Mouse (Mus musculus) layer of hippocampus, adult 2 months (tissue): Measurements from ENCODE around the gene Gcnt1. TPM values are rescaled to one million over a fixed set of nuclear protein-coding genes. Genes with fewer than 3 reads are reported as not detected.

ENCODE experiments used
- DNase-seq, 2 experiments: peaks; one replicate each; pipeline ENCODE4 v3.0.0; 2022; ENCODE audit warnings: low spot score in 2 of 2
- H3K27ac ChIP-seq: fragments of 200-600 bp; 2 replicates; pipeline ENCODE4 v1.8.1; 2022
- H3K4me3 ChIP-seq: fragments of 200-600 bp; 2 replicates; pipeline ENCODE4 v1.8.1; 2022; ENCODE audit warnings: mild to moderate bottlenecking
- CTCF ChIP-seq: fragments of 200-600 bp; conservative IDR thresholded peaks from 2 replicates; pipeline ENCODE4 v1.8.1; 2022; ENCODE audit warnings: antibody characterized with exemption, mild to moderate bottlenecking, moderate library complexity
- total RNA-seq, 2 experiments: library from RNA; stranded (reverse); gene quantifications; 2 replicates each; pipeline ENCODE4 v1.2.3; 2021

The Gcnt1 gene
- total RNA-seq, 2 experiments from 2014 or later: 3.0 to 4.7 TPM

- Histone ChIP-seq H3K4me3 (no peak overlapping the region), H3K27ac (no peak overlapping the region)
- no peak for DNase-seq
- TF ChIP-seq CTCF: no peak
These were observed 61.1 kb downstream of the Gcnt1 start for GRCm38 (mm10) chr19:17311501-17311900.

GRCm38 (mm10) chr19:17311031-17311430 is 61.6 kb downstream of the Gcnt1 start:
- no peak for TF ChIP-seq CTCF
- DNase-seq: no peak
- Histone ChIP-seq H3K4me3 (no peak overlapping the region), H3K27ac (no peak overlapping the region)

- Histone ChIP-seq H3K27ac (no peak overlapping the region), H3K4me3 (no peak overlapping the region)
- no peak for DNase-seq
- TF ChIP-seq CTCF: no peak
These were observed 76.6 kb downstream of the Gcnt1 start for GRCm38 (mm10) chr19:17296081-17296480.

- no peak overlapping the region for H3K27ac ChIP-seq
- no peak for TF ChIP-seq CTCF
- H3K4me3 ChIP-seq: no peak overlapping the region
- DNase-seq: no peak
These were observed 77.4 kb downstream of the Gcnt1 start for GRCm38 (mm10) chr19:17295211-17295766.

DNA sequence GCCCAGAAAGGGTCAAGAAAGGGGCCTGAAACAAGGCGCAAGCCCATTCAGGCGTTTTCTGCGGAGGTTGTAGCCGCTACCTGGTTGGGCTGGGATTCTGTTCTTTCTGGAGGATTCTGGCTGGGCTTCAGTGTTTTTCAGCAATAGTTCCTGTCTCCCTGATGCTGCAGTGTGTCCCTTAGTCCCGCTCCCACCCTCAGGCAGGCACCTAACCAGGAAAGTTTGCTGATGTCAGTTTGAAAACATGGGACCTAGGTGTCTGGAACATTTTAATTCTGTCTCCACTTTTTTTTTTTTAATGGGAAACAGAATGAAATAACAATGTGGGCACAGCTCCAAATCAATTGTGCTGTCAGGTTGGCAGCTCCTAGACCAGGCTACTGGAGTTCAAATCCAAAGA is 78.5 kb downstream of the Gcnt1 start:
- Histone ChIP-seq H3K4me3 (no peak overlapping the region), H3K27ac (no peak overlapping the region)
- no peak for TF ChIP-seq CTCF
- DNase-seq: no peak

DNA sequence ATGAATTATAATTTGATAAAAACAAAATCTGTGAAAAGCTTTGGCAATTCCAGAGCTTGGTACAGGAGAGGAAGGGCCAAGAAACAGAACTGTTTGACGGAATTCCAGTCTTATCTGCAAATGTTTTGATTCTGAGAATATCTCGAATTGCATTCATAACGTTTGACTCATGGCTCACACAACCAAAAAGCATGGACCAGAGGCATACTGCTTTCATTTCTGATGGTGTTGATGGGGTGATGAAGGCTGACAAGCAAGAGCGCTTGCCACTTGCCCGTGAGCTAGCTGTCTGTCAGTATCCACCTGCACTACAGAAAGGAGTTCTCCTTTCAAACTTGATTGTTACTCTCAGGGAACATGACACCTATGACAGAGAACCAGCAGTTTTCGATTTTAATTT is 83.1 kb downstream of the Gcnt1 start:
- no peak for TF ChIP-seq CTCF
- no peak overlapping the region for H3K27ac ChIP-seq
- no peak for DNase-seq

DNA sequence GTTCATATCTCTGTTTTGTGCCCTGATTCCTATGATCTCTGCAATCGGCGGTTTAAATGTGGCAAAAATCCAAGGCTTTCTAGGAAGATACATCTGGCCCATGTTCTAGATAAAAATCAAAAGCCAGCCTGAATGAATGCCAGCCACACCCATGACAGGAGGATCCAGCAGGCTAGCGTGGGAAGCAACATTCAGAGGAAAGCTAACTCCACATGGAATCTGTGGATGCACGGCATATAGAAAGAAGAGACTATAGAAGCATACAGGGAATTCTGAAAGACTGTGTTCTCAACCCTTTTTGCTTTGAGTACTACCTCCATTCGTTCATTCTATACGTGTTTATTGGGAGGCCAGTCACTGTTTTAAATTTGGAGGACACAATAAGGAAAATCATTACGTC is 86.6 kb downstream of the Gcnt1 start:
- DNase-seq: peak in 1 of 2 experiments; percentile 24
- no peak for TF ChIP-seq CTCF
- Histone ChIP-seq H3K4me3 (no peak overlapping the region), H3K27ac (no peak overlapping the region)

More for the DNA sequence above, 83.1 kb downstream of the Gcnt1 start:
- H3K4me3 ChIP-seq: no peak overlapping the region

DNA sequence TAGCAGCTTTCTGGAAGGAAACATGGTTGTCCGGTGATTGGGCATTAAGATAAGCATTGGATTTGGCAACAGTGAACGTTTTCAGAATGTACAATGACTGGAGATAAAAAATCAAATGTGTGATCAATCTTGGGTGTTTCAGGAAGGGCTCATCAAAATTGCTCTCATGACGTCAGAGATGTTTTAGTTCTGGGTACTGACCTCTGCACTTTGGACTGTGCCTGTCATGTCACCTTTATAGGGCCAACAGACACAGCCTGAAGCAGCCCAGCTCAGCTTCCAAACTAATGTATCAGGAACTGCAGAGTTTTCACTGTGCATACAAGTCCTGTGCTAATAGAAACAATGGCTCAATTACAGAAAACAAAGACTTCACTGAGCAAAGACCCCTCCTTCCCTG is 89.3 kb downstream of the Gcnt1 start:
- Histone ChIP-seq H3K4me3 (no peak overlapping the region), H3K27ac (no peak overlapping the region)
- TF ChIP-seq CTCF: no peak
- no peak for DNase-seq

GRCm38 (mm10) chr19:17278381-17279051 is 94.1 kb downstream of the Gcnt1 start:
- Histone ChIP-seq H3K27ac (no peak overlapping the region), H3K4me3 (no peak overlapping the region)
- no peak for TF ChIP-seq CTCF
- DNase-seq: no peak

Other genes with a start within 250 kb of the Gcnt1 start
- 10 to 100 TPM; 58.7 to 68.5 TPM for gene Rfk, start 21.2 kb upstream of the Gcnt1 start, total RNA-seq